Mouse (Mus musculus): ENCODE measurements around the gene Zbtb7a.
A peak's percentile ranks its signal among the peaks of the same experiment; 100 is the strongest.

Gene Zbtb7a

GRCm38 (mm10) chr10:81134966-81135681, at the start of gene Zbtb7a:
TSS of gene Zbtb7a (plus strand) at chr10:81135220.
- peak; percentile 66 for DNase-seq (ENCODE audit: low spot score)

GRCm38 (mm10) chr10:81087021-81087420, 48.0 kb upstream of the Zbtb7a start:
- no peak for DNase-seq (ENCODE audit: low spot score)

- no peak for DNase-seq (ENCODE audit: low spot score)
Measured at GRCm38 (mm10) chr10:81089216-81089615, 45.8 kb upstream of the Zbtb7a start.

- DNase-seq (ENCODE audit: low spot score): no peak
Measured at GRCm38 (mm10) chr10:81090621-81091020, 44.4 kb upstream of the Zbtb7a start.

DNA sequence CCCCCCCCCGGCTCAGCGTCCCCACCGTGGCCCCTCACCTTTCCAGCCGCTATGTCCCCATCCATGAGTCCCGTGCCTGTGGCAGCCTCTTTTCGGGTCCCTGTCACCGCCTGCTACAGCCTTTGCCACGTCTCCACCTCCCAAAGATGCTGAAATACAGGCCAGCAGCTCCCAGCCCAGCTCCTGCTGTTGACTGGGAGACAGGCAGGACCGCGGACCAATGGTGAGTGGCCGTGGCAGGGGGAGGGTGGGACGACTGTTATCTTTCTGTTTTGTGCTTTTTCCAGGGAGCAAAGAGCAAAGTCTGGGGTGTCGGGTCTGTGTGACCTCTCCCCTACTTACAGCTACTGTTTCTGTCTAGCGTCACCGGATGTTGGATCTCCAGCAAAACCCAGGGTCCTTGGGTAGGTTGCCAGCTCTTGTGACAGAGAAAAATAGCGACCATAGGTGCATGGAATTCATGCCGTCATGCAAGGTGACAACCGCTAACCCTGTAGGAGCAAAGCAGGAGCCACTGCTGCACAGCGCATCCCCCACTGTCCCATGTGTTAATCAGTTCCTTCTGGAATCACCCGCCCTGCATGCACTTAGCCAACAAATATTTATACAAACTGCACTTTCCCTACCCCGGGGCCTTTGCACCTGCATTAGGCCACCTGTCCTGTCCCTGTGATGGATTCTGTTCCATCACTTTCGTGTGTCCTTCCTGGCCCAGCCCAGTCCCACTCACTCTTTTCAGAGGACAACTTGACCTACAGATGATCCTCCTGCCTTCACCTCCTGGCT, 42.4 kb upstream of the Zbtb7a start:
- peak; percentile 77 for DNase-seq (ENCODE audit: low spot score)

- DNase-seq (ENCODE audit: low spot score): no peak
Measured at GRCm38 (mm10) chr10:81094931-81095678, 39.9 kb upstream of the Zbtb7a start.

- DNase-seq (ENCODE audit: low spot score): peak; percentile 98
Measured at GRCm38 (mm10) chr10:81105565-81106112, 29.4 kb upstream of the Zbtb7a start, which contains the start of gene Map2k2. TSS of gene Map2k2 (plus strand) at chr10:81105915.

- DNase-seq (ENCODE audit: low spot score): peak; percentile 96
Measured at GRCm38 (mm10) chr10:81106113-81106721, 28.8 kb upstream of the Zbtb7a start.

- DNase-seq (ENCODE audit: low spot score): no peak
Measured at GRCm38 (mm10) chr10:81112946-81113345, 22.1 kb upstream of the Zbtb7a start.

- DNase-seq (ENCODE audit: low spot score): no peak
Measured at GRCm38 (mm10) chr10:81119625-81120024, 15.4 kb upstream of the Zbtb7a start.

GRCm38 (mm10) chr10:81120650-81121049, 14.4 kb upstream of the Zbtb7a start:
- no peak for DNase-seq (ENCODE audit: low spot score)

- DNase-seq (ENCODE audit: low spot score): no peak
Measured at GRCm38 (mm10) chr10:81122889-81123288, 12.1 kb upstream of the Zbtb7a start.

DNA sequence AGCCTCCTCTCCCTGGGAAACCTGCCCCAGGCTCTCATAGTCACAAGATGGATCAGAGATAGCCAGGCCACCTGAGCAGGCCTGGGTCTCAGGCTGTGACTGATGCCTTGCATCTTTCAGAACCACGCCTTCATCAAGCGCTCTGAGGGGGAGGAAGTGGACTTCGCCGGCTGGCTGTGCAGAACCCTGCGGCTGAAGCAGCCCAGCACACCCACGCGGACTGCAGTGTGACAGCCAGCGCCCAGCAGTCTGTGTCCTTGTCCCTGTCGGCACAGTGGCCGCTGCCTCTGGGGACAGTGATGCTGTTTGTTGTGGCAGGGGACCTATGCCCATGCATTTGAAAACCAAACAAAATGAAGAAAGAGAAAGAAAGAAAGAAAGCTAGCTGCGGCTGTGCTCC, 11.5 kb upstream of the Zbtb7a start:
- DNase-seq (ENCODE audit: low spot score): no peak

DNA sequence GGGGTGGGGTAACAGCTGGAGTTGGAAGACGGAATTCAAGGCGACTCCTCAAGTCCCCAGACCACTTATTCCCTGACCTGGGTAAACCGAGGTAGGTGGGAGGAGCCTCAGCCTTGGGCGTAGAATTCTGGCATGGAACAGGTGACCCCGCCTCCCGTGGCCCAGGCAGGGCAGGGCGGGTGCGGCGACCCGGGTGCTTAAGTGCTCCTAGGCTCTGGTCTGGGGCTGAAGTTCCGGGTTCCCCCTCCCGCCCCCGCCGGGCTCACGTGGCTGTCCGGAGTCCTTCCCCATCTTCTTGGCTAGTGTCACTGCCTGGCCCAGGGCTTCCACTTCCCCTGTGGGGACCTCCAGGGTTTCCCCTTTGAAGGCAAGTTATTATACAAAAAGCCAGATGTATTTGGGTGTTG, 836 bp upstream of the Zbtb7a start:
- DNase-seq (ENCODE audit: low spot score): peak; percentile 69

DNA sequence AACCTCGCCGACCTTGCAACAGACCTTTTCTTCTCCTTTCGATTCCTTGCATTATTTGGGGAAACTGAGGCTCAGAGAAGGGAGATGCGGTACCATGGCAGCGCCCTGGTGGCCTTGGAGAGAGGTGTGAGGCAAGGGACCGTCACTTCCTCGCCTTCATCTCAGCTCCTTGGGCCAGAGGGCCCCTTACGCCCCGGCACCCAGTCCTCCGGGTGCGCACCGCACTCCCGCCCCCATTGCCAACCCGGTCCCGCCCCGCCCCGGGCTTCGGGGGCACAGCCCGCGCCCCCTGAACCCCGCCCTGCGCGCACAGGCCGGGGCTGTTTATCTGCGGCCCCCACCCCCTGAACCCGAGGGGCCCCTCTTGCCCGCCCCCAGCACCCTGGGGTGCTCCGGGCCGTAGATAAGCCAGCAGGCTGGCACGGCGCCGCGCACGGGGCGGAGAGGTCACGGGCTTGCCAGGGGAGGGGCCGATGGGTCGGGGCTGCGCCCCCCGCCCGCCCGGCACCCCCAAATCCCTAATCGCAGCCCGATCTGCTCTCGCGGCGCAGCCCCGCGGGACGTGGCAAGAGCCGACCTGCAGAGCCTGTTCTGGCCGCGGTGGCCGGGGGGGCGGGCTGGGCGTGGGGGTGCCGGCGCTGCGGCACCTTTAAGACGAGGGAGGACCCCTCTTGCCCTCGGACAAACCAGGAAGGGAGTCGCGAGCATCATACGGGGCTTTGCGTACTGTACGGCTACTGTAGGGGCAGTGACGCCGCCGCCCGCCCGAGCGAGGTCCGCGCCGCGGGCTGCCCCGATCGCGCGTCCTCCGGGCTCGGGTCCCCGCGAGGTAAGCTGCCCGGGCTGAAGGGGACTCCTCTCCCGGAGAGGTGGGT, 1.0 kb downstream of the Zbtb7a start:
- DNase-seq (ENCODE audit: low spot score): peak; percentile 82

GRCm38 (mm10) chr10:81136706-81137231, 1.7 kb downstream of the Zbtb7a start:
- peak; percentile 89 for DNase-seq (ENCODE audit: low spot score)

DNA sequence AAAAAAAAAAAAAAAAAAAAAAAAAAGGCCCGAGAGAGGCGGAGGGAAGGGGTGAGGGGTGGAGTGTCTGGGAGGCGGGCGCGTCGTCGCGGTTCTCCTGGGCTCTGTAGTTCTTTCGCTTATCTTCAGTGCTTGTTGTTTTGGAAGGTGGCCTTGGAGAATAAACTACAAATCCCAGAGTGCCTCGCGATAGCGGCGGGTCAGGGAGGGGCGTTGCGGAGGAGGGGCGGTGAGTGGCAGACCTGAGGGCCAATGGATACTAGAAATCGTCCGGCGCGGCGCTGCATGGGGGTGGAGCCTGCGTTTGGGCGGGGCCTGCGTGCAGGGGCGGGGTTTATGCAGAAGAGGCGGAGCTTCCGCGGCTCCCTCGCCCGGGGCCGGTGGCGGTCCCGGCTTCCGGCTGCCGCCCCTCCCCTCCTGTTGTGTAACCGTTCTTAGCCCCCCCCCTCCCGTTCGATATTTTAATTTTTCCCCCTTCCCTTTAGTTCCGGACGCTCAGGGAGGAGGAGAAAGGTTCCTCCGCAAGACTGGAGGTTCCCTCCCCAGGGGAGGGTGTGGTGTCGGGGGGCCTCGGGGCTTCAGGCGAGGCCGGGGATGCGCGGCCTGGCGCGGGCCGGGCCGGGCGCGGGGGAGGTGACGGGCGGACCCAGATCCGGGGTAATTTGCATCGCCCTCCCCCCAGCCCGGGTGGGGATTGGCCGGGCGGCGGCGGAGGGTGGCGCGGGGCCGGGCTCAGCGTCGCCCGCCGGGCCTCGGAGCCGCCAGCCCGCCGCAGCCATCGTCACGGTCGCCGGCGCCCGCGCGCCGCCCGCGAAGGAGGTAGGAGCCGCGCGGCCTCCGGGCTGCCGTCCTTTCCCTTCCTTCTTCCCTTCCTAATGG, 2.5 kb downstream of the Zbtb7a start:
- peak; percentile 100 for DNase-seq (ENCODE audit: low spot score)

GRCm38 (mm10) chr10:81138131-81138782, 3.2 kb downstream of the Zbtb7a start:
- DNase-seq (ENCODE audit: low spot score): peak; percentile 72

Measured in testis, postnatal 10 days (tissue).